Mouse (Mus musculus): Measurements from ENCODE around the gene Numbl.

- no peak for TF ChIP-seq POLR2A (IDR thresholded peaks at IDR 0.05; ENCODE audit: insufficient read length, low read depth)
- TF ChIP-seq TCF3 (IDR thresholded peaks at IDR 0.05; ENCODE audit: insufficient read length, low read depth): no peak
- no peak for TF ChIP-seq TCF12 (IDR thresholded peaks at IDR 0.05; ENCODE audit: insufficient read depth, poor library complexity, severe bottlenecking)
These were observed 38.3 kb upstream of the Numbl start for GRCm38 (mm10) chr7:27219937-27220336.
